Mouse (Mus musculus) layer of hippocampus, adult 11-12 months (tissue): Measurements from ENCODE around the gene Acat1.

Experiments used
- DNase-seq: peaks from one replicate; pipeline ENCODE4 v3.0.0; 2022; ENCODE audit warnings: low spot score

The Acat1 gene

DNA sequence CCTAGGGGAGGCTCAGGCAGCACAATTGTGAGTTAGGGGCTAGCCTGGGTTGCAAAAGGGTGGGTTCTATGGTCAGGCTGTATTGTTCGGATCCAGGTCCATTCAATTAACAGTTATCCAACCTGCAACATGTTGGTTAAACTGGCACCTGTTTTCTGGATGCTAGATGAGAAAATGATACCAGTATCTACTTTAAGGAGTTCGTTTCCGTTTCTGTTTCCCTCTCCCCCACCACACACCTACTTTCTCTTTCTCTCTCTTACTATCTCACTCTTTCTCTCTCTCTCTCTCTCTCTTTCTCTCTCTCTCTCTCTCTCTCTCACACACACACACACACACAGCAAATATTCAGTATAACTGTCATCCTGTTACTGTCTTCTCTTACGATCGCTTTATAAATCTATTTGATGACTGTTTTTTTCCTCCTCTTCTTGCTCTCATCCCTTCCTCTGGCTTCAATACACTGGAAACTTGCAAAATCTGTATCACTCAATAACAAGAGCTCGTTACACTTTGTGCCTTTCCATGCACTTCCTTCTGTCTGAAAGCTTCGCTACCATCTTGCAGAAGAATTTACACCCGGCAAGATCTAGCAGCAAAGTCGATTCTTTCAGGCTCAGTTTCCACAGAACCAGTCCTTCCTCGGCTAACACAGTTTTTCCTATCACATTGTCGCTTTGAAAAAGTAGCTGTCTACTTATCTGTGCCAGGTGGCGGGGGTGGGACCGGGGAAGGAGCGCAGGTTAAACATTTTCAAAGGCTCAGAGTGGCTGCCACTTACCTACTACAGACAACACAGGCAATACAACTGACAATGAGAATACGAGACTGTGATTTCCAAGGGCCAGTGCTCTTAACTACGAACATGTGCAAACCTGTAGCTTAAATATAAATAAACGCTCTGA lies 74.5 kb downstream of the Acat1 start:
- DNase-seq, result no peak
